Mouse (Mus musculus) embryonic facial prominence, embryonic 10.5 days (tissue): ENCODE results near the gene Gpr35. TPM values are rescaled to one million over a fixed set of nuclear protein-coding genes. Genes with fewer than 3 reads are reported as not detected.

ENCODE experiments used
- DNase-seq: peaks from one replicate; pipeline ENCODE4 v3.0.0-alpha.2; 2017; ENCODE audit warnings: low spot score
- H3K27ac ChIP-seq: fragments of 300-500 bp; sonication (generic); replicated peaks from 2 replicates; pipeline ENCODE4 v1.5.1; 2016; ENCODE audit warnings: mild to moderate bottlenecking
- H3K27me3 ChIP-seq: fragments of 300-500 bp; sonication (generic); replicated peaks from 2 replicates; pipeline ENCODE4 v1.6.1; 2016; ENCODE audit warnings: low read depth, mild to moderate bottlenecking; ENCODE audit not compliant: poor library complexity, severe bottlenecking
- H3K36me3 ChIP-seq: fragments of 300-500 bp; sonication (generic); replicated peaks from 2 replicates; pipeline ENCODE4 v1.6.1; 2016; ENCODE audit warnings: mild to moderate bottlenecking, moderate library complexity
- H3K4me1 ChIP-seq: fragments of 300-500 bp; sonication (generic); 2 replicates; pipeline ENCODE4 v1.6.1; 2016
- H3K4me3 ChIP-seq: fragments of 300-500 bp; sonication (generic); 2 replicates; pipeline ENCODE4 v1.5.1; 2016; ENCODE audit warnings: mild to moderate bottlenecking, moderate library complexity
- H3K9me3 ChIP-seq: fragments of 300-500 bp; sonication (generic); 2 replicates; pipeline ENCODE4 v1.6.1; 2016; ENCODE audit warnings: mild to moderate bottlenecking
- WGBS: fragments of 180-500 bp; shearing (Covaris S2); methylation state at CpG from one replicate; pipeline ENCODE4 v1.1.7; 2016; 5-methylcytosine and 5-hydroxymethylcytosine counted together
- polyA plus RNA-seq: library from polyadenylated mRNA; unstranded; fragments of >200 nt; fragmentation: Nextera tagmentation; extraction: Ambion mirVana; gene quantifications from 2 replicates; pipeline ENCODE4 v1.2.1, GENCODE M21; 2016

The Gpr35 gene
- polyA plus RNA-seq: 0.13 and 0.19 TPM in 2 replicates

DNA sequence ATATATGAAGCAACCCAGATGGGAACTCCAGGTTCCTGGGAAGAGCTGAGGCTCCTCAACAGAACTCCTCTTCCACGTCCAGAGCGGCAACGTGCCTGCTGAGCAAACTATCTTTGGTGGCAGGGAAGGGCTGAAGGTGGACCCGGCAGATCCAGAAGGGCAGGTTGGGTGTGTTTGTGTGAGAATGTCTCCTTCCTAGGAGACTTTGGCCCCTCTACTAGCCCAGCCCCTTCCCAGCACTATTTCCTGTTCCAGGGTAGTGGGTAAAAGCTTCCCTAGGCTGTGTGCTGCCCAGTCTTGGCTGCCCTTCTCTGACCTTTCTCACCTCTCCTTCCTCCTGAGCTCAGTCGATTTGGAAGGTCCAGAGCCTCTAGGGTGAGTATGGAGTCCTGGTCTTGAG, at the start of gene Gpr35:
TSS of gene Gpr35 (plus strand) at position 259 of the 400 bp plus-strand sequence.
- H3K4me1 ChIP-seq: no peaks in the 10 kb centered on the region
- H3K4me3 ChIP-seq: no peak within 1 kb of the TSS
- no peak for DNase-seq
- WGBS: 75% methylated on average over 5 of the region's 5 CpGs
- H3K9me3 ChIP-seq: no peaks in the 10 kb centered on the region
- H3K27me3 ChIP-seq: no peaks in the 10 kb centered on the region
- H3K36me3 ChIP-seq: peaks cover 44% of the 10 kb centered on the region
- H3K27ac ChIP-seq: no peak within 1 kb of the TSS; the same call in 1 of the 2 replicates

DNA sequence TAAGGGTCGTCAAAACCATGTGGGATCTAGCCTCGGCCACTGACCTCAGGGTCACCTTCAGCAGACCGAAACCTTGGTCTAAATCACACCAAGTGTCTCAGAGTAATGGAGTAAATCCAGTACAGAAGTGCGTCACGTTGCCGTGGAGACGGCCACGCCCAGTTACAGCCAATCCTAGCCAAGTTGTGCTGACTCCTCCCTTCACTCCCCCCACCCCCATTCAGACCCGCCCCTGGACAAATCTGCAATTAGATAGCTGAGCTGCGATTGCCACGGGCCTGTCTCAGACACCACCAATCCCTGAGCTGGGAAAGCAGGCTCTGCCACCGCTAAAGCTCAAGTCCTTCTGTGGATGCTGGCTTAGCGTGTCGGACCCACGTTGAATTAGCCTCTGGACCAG, 47.9 kb upstream of the Gpr35 start, which contains the start of gene Ankmy1:
TSS of gene Ankmy1 (minus strand) at position 121 of the 400 bp plus-strand sequence.
- peak within 1 kb of the TSS; percentile 51 for H3K4me3 ChIP-seq
- H3K9me3 ChIP-seq: no peaks in the 10 kb centered on the region
- peaks cover 36% of the 10 kb centered on the region for H3K27me3 ChIP-seq
- peak within 1 kb of the TSS; percentile 30; the same call in 1 of the 2 replicates for H3K27ac ChIP-seq
- DNase-seq: peak; percentile 91
- peaks cover 26% of the 10 kb centered on the region for H3K4me1 ChIP-seq
- H3K36me3 ChIP-seq: 0 out of 2 replicates have a peak, but pooled peaks cover 2% of the 10 kb centered on the region
- WGBS: 1% methylated on average over 15 of the region's 15 CpGs

DNA sequence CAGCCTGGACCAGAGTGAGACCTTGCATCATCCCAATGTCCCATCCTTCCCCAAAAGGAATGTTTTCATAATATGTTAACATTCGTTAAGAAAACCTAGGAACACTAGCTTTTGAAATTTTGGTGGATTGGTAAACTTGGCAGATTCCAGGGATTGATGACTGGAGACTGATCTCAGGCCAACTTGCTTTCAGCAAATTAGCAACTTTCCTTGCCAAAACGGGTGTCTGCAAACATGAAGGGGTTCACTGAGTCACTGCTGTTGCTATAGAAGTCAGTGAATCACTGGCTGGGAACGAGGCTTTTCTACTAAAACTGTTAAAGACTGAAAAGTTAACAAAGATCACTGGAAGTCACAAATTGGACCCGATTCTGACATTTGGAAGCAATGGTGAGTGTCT, 47.0 kb upstream of the Gpr35 start:
- 79% methylated on average over 4 of the region's 4 CpGs for WGBS
- H3K9me3 ChIP-seq: no peaks in the 10 kb centered on the region
- no peak overlapping the region for H3K27ac ChIP-seq
- no peak overlapping the region for H3K4me3 ChIP-seq
- no peak for DNase-seq
- peaks cover 45% of the 10 kb centered on the region for H3K27me3 ChIP-seq
- H3K36me3 ChIP-seq: 0 out of 2 replicates have a peak, but pooled peaks cover 2% of the 10 kb centered on the region
- peaks cover 31% of the 10 kb centered on the region for H3K4me1 ChIP-seq

DNA sequence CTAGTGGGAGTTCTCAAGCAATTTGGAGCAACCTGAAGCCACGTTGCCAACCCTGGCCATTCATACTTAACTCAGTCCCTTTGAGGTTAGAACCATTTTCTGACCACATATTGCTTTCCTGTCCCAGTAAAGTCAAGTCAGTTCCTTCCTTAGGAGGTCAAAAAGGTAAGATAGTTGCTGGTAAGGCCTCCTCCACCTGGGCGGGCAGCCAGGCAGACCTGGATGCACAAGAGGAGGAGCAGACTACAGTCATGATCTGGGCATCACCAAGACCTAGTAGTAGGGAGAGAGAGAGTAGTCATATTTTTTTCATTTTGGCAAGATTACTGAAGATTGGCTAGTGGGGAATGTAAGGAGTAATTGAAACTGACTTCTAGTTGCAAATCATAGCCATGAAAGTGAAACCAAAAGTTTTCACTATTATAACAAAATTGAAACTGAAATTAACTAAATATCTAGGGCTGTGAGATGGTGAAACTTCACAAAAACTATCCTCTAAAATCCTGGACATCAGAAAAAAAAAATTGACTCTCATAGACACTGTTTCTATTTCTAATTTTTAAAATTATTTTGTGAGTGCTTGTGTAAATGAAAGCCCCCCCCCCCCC, 44.9 kb upstream of the Gpr35 start:
- 0 out of 2 replicates have a peak, but pooled peaks cover 2% of the 10 kb centered on the region for H3K36me3 ChIP-seq
- H3K27me3 ChIP-seq: peaks cover 44% of the 10 kb centered on the region
- no peaks in the 10 kb centered on the region for H3K9me3 ChIP-seq
- H3K4me1 ChIP-seq: peaks cover 41% of the 10 kb centered on the region
- H3K27ac ChIP-seq: no peak overlapping the region
- H3K4me3 ChIP-seq: no peak overlapping the region
- no peak for DNase-seq
- WGBS: 91% methylated on average over 2 of the region's 2 CpGs

DNA sequence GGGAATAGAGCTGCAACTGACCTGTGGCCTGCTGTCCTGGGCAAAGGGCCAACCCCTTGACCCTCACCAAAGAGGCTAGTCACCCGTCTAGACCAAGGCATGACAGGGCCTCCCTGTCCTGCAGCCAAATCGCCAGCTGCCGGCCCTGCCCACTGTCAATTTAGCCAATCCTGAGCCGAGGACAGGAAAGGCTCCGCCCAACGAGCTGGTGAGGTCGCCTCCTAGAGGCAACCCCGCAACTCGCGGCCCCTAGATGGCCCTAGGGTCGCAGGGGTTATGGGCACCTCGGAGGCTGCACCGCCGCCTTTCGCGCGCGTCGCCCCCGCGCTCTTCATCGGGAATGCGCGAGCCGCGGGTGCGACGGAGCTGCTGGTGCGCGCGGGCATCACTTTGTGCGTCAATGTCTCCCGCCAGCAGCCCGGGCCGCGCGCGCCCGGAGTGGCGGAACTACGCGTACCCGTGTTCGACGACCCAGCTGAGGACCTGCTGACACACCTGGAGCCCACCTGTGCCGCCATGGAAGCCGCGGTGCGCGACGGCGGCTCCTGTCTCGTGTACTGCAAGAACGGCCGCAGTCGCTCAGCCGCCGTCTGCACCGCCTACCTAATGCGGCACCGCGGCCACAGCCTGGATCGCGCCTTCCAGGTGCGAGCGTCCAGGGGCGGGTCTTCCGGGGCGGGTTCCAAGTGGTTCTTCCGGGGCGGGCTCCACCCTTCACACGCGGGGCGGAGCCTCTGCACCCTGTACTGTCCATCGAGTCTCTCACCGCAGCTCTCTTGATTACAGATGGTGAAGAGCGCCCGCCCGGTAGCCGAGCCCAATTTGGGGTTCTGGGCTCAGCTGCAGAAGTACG, 43.7 kb upstream of the Gpr35 start, which contains the start of gene Dusp28:
TSS of gene Dusp28 (plus strand) at position 203 of the 853 bp plus-strand sequence.
- DNase-seq: peak; percentile 92
- under 1% methylated on average over 81 of the region's 81 CpGs for WGBS
- Histone ChIP-seq H3K36me3 (0 out of 2 replicates have a peak, but pooled peaks cover 2% of the 10 kb centered on the region), H3K4me3 (peak within 1 kb of the TSS; percentile 73), H3K27ac (peak within 1 kb of the TSS; percentile 88), H3K27me3 (peaks cover 33% of the 10 kb centered on the region), H3K4me1 (peaks cover 52% of the 10 kb centered on the region), H3K9me3 (no peaks in the 10 kb centered on the region)

DNA sequence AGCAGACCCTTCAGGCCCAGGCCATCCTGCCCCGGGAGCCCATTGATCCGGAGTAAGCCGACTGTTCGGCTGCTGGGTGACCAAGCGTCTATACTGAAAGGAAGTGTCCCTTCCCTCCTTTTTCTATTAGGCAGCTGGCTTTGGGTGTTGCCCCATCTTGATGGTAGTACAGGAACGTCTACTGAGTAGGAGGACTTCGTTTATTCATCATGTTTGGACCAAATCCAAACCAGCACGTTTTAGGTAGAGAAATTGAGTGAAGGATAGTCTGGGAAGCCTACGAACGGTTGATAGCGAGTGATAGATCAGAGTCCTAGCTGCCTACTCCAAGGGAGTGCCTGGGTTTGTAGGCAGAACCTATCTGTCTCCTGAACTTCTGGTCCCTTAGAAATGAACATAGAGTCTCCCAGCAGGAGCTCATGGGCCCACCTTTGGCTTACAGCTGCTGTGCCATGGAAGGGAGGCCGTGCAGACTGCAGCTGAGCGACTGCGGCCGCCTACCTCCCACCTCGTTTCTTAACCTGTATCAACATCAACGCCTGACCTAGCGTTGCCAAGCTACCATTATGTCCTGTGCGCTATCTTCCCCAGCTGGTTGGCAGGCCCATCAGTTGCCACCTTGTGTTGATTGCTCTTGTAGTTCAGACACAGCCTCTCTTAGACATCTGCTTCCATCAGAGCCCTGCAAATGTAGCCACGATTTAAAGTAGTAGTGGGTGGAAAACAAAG, 42.9 kb upstream of the Gpr35 start:
- peaks cover 29% of the 10 kb centered on the region for H3K27me3 ChIP-seq
- 0 out of 2 replicates have a peak, but pooled peaks cover 2% of the 10 kb centered on the region for H3K36me3 ChIP-seq
- H3K9me3 ChIP-seq: no peaks in the 10 kb centered on the region
- 48% methylated on average over 20 of the region's 20 CpGs for WGBS
- peaks cover 52% of the 10 kb centered on the region for H3K4me1 ChIP-seq
- no peak for DNase-seq
- H3K27ac ChIP-seq: peak overlapping the region; percentile 88
- peak overlapping the region; percentile 73 for H3K4me3 ChIP-seq

DNA sequence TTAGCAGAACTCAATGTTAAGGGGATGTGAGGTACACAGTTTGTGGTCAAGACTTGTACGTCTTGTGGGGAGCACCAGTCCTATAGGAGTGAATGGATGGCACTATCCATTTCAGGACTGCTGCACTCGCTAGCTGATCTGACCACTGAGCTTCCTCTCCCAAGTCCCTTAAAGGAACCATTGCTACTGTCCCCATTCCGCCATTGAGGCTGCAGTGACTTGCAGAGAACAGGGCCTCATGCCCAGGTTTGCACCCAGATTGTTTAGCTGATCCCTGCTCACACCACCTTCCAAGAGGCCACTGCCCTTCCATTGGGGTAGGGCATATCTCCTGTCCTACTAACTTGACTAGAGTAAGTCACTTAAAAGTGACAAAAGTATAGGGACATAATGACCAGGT, 42.0 kb upstream of the Gpr35 start:
- H3K4me3 ChIP-seq: no peak overlapping the region
- H3K4me1 ChIP-seq: peaks cover 51% of the 10 kb centered on the region
- H3K27me3 ChIP-seq: peaks cover 23% of the 10 kb centered on the region
- no peak overlapping the region for H3K27ac ChIP-seq
- H3K9me3 ChIP-seq: no peaks in the 10 kb centered on the region
- H3K36me3 ChIP-seq: peaks cover 6% of the 10 kb centered on the region; the same call in 1 of the 2 replicates
- DNase-seq: no peak
- WGBS: 87% methylated on average over 3 of the region's 3 CpGs

DNA sequence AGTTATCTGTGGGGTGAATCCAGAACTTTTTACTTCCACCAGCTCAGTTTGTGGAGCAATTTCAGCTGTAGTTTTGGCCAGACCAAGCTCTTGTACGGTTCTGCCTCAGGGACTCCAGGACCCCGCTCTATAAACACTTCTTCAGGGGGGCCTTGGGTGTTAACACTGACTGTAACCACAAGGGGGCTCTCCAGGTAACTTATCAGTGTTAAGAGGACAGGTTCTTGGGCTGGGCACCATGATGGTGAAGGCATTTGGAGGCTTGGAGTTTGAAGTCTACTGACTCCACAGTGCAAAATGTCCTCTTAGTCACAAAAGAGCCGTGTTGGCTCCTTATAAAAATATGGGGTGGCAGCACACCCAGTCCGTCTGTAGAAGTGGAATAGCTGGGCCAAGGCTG, 41.6 kb upstream of the Gpr35 start:
- H3K4me1 ChIP-seq: peaks cover 51% of the 10 kb centered on the region
- 59% methylated on average over 4 of the region's 4 CpGs for WGBS
- H3K36me3 ChIP-seq: peaks cover 10% of the 10 kb centered on the region

DNA sequence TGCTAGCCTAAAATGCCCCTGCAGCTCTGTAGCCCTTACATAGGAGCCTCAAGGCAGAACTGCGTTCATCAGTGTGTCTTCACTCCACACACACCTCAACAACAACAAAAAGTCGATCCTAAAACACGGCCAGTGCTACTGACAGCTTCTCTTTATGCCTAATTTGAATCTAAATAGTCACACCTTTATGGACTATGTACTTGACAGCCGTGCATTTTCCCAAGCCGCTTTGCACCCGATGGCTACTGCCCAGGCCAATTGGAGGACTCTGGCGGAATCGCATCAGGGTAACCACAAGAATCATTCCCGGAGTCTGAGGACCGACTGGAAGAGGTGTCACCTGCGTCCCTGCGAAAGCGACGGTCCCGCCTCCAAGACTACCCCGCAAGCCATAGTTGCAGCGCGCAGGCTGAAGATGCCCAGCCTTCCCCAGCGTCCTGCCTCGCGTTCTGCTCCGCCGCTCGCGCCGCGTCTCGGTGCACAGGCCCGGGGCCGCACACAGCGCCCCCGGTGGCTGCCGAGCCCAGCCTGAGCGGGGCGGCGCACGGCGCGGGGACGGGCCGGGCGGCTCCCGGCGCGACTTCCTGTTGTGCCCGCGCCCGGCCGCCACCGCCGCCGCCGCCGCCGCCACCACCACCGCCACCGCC, 40.3 kb upstream of the Gpr35 start, which contains the start of gene Rnpepl1:
TSS of gene Rnpepl1 (plus strand) at position 545 of the 647 bp plus-strand sequence.
- Histone ChIP-seq H3K27me3 (peaks cover 23% of the 10 kb centered on the region), H3K4me3 (peak within 1 kb of the TSS; percentile 74), H3K4me1 (peaks cover 51% of the 10 kb centered on the region), H3K27ac (peak within 1 kb of the TSS; percentile 90), H3K9me3 (no peaks in the 10 kb centered on the region), H3K36me3 (peaks cover 21% of the 10 kb centered on the region)
- under 1% methylated on average over 57 of the region's 57 CpGs for WGBS
- peak; percentile 84 for DNase-seq

More for the DNA sequence above, 41.6 kb upstream of the Gpr35 start:
- H3K27me3 ChIP-seq: peaks cover 23% of the 10 kb centered on the region
- H3K27ac ChIP-seq: no peak overlapping the region
- no peaks in the 10 kb centered on the region for H3K9me3 ChIP-seq
- peak; percentile 40 for DNase-seq
- H3K4me3 ChIP-seq: no peak overlapping the region

DNA sequence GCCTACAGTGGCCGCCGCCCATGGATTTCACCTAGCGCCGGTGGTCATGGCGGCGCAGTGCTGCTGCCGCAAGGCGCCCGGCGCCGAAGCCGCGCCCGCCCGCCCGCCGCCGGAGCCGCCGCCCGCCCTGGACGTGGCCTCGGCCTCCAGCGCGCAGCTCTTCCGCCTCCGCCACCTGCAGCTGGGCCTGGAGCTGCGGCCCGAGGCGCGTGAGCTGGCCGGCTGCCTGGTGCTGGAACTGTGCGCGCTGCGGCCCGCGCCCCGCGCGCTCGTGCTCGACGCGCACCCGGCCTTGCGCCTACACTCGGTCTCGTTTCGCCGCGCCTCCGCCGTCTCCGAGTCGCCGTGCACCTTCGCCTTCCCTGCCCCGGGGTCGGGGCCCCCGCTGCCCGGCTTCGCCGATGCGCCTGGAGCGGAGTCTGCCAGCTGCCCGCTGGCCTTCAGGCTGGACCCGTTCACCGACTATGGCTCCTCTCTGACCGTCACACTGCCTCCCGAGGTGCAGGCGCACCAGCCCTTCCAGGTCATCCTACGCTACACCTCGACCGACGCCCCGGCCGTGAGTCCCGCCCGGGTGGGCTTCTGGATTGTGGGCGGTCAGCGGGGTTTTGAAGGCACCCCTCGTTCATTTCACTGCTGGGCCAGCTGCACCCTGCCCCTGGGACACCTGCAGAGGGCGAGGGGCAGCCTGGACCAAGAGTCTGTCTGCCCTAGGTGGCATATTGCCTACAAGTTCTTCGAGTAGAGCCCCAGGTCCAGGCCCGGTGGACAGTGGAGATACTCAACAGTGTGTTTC, 39.5 kb upstream of the Gpr35 start:
- under 1% methylated on average over 85 of the region's 85 CpGs for WGBS
- H3K4me1 ChIP-seq: peaks cover 50% of the 10 kb centered on the region

DNA sequence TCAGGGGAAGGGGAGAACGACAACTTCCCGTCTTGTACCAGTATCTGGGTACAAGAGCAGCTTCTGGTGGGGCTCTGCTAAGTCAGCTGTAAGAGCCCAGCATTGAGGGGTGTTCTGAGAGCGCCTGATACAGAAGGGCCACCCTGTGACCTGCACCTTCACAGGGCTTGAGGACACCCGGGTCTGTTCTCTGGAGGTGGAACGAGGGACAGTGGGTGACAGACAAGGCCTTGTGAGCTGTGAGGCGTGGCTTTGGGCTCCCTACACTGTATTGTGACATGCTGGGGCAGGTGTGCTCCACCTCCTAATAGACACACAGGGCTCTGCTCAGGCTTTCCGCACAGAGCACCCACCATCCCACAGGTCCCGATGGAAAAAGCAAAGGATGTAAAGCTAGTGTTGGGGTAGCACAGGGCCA, 38.9 kb upstream of the Gpr35 start:
- H3K4me3 ChIP-seq: peak overlapping the region; percentile 74
- H3K9me3 ChIP-seq: no peaks in the 10 kb centered on the region
- H3K27ac ChIP-seq: peak overlapping the region; percentile 90; the same call in 1 of the 2 replicates
- peaks cover 34% of the 10 kb centered on the region for H3K36me3 ChIP-seq
- peaks cover 44% of the 10 kb centered on the region for H3K4me1 ChIP-seq
- 50% methylated on average over 8 of the region's 8 CpGs for WGBS
- peaks cover 23% of the 10 kb centered on the region for H3K27me3 ChIP-seq
- no peak for DNase-seq

More for the DNA sequence above, 39.5 kb upstream of the Gpr35 start:
- no peaks in the 10 kb centered on the region for H3K9me3 ChIP-seq
- peaks cover 23% of the 10 kb centered on the region for H3K27me3 ChIP-seq
- H3K27ac ChIP-seq: peak overlapping the region; percentile 90
- peak overlapping the region; percentile 74 for H3K4me3 ChIP-seq
- peaks cover 28% of the 10 kb centered on the region for H3K36me3 ChIP-seq
- peak; percentile 69 for DNase-seq
